In the genomic region with DNA sequence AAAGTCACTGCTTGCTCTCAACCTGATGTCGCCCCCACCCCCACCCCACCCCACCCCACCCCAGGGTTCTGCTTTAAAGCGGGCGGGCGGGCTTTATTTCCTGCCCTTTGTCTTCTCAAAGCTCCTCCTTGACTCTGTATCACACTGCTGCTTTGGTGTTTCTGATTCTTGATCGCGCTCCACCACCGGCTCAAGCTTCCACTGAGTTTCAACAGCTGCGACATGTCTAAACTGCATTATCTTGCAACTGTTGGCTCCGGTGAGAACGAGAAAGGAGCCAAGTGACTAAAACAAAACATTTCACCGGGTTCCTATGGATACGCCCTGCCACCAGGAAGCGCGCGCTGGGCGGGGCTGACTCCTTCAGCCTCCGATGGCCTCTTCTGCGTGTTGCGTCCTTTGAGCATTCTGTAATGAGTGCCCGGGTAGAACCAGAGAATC, we compare ENCODE assay signal across 1 mouse cellular context.
TF ChIP-seq lines count a peak whose summit lies in the region.

No protein-coding gene starts in this region.

TF ChIP-seq in MEL, 35 proteins besides CTCF, POLR2A, EP300 and RAD21:
- TF ChIP-seq MXI1 (IDR thresholded peaks at IDR 0.05; ENCODE audit: low read depth, low read length) (peak; percentile 31; the same call in 1 of the 2 replicates), SIN3A (IDR thresholded peaks at IDR 0.05; ENCODE audit: low read length) (peak; percentile 56), TAL1 (IDR thresholded peaks at IDR 0.05; ENCODE audit: low read length) (no peak), HCFC1 (IDR thresholded peaks at IDR 0.05; ENCODE audit: low read depth, low read length) (no peak), ETS1 (IDR thresholded peaks at IDR 0.05; ENCODE audit: low read depth, low read length) (peak; percentile 60), ELF1 (IDR thresholded peaks at IDR 0.05; ENCODE audit: low read depth, low read length) (peak; percentile 67)
